Mouse (Mus musculus) megakaryocyte, embryonic 14.5 days (primary cell): Measurements from ENCODE around the gene Ccdc102a.

Experiments
- FLI1 ChIP-seq: IDR thresholded peaks from 2 replicates; pipeline ENCODE4 v1.6.1; 2012; ENCODE audit warnings: low read length, inconsistent platforms, mixed read lengths
- GATA1 ChIP-seq: IDR thresholded peaks from 3 replicates; pipeline ENCODE4 v1.6.1; 2012; ENCODE audit warnings: mixed read lengths, low read length, inconsistent platforms, borderline replicate concordance

- TF ChIP-seq GATA1, result no peak
- TF ChIP-seq FLI1, result no peak
Measured at GRCm38 (mm10) chr8:94916960-94917324, 956 bp downstream of the Ccdc102a start.
